In genomic region chr1:165217023-165217589, GRCm38 (mm10) we compare ENCODE assay signal across 1 mouse cellular context.
TF ChIP-seq lines count a peak whose summit lies in the region.

No protein-coding gene starts in this region.

TF ChIP-seq in MEL, 35 proteins besides CTCF, POLR2A, EP300 and RAD21:
- TF ChIP-seq SIN3A (IDR thresholded peaks at IDR 0.05; ENCODE audit: low read length): 0 out of 2 replicates have a peak, but pooled peaks have one; percentile 38
- no peak for TF ChIP-seq MAFK (IDR thresholded peaks at IDR 0.05; ENCODE audit: borderline replicate concordance, low read depth, low read length)
- TF ChIP-seq SMC3 (IDR thresholded peaks at IDR 0.05; ENCODE audit: low read depth, low read length): no peak
- peak; percentile 66 for TF ChIP-seq ETS1 (IDR thresholded peaks at IDR 0.05; ENCODE audit: low read depth, low read length)
- TF ChIP-seq CHD1 (IDR thresholded peaks at IDR 0.05; ENCODE audit: low read depth, low read length): no peak
- peak; percentile 67 for TF ChIP-seq TAL1 (IDR thresholded peaks at IDR 0.05; ENCODE audit: low read length)
- TF ChIP-seq GATA1 (IDR thresholded peaks at IDR 0.05; ENCODE audit: low read depth, low read length): peak; percentile 20; the same call in 1 of the 2 replicates
- TF ChIP-seq TCF12 (IDR thresholded peaks at IDR 0.05; ENCODE audit: low read depth, low read length): peak; percentile 60; the same call in 1 of the 2 replicates
